Mouse (Mus musculus) megakaryocyte progenitor cell, adult 5-6 weeks (primary cell): ENCODE data around the gene Tnks1bp1. TPM values are rescaled to one million over a fixed set of nuclear protein-coding genes. Genes with fewer than 3 reads are reported as not detected.

Experiments used
- ATAC-seq: replicated peaks from 2 replicates; pipeline ENCODE4 v1.8.0; 2016; ENCODE audit warnings: mild to moderate bottlenecking, moderate TSS enrichment, inconsistent platforms; ENCODE audit not compliant: poor library complexity
- total RNA-seq, 2 experiments: library from RNA; stranded (forward) in 1 of 2; stranded (reverse) in 1 of 2; fragments of 157-497, 149-512 nt in 1 of 2; fragments of 200-1000 nt in 1 of 2; gene quantifications; 2 replicates each; pipeline versions ENCODE4 v1.2.3 to v1.2.4; 2015 to 2017

Gene Tnks1bp1
- total RNA-seq, 2 experiments from 2014 or later, result 0.59 to 1.6 TPM

DNA sequence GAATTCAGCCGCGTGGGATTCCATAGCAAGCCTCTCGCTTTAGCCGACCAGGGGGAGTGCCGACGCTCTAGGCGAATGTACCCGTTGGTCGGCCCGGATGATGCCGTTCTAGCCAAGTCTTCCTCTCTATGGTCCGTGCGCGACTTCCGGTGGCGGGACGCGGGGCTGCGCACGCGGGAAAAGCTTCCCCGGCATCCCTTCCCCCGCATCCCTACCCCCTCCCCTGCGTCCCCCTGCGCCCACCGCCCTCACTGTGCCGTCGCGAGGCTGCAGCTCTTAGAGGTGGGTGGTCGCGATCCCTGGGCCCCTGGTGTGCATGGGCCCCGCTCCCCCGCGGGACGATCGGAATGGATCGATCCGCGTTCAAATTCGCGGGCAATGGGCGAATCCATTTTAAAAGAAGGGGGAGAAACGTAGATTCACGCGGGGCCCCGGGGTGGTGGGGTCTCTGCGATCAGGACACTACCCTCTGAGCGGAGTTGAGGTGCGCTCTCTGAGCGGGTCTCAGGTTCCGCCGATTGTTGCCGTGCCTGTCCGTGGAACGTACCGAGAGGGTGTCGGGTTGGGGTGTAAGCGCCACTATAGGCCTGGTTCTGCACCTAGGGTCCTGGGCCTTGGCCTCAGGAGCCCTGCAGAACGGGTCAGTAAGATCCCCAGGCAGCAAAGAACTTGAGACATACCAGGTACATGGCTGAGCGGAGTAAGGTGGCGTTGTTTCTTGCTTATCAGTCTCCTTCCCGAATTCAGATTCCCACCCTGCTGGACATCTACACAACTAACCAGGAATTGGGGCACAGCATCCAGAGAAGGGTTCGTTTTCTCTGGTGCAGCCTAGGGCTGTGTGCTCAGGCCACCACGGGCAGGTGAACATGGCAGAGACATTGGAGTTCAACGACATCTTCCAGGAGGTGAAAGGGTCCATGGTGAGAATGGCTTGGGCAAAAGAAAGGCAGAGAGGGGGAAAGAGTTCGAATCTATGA lies 10.5 kb upstream of the Tnks1bp1 start, which contains the start of the genes Ssrp1 and P2rx3:
Ssrp1 (plus strand) TSS at position 188 of the 980 bp plus-strand sequence.
P2rx3 (minus strand) TSS at position 416 of the 980 bp plus-strand sequence.
- ATAC-seq, result peak; percentile 78

DNA sequence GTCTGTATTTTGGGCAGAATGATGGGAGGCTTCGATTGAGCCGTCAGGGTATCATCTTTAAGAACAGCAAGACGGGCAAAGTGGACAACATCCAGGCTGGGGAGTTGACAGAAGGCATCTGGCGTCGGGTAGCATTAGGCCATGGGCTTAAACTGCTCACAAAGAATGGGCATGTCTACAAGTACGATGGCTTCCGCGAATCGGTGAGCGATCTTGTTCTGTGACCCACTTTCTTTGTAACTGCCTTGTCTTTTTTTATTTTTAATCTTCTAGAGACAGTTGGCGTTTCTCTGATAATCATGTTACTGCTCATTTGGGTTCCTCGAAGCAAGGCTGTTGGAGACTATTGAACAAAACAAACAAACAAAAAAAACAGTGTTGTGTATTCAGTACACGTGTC lies 9.5 kb upstream of the Tnks1bp1 start:
- ATAC-seq, result no peak

DNA sequence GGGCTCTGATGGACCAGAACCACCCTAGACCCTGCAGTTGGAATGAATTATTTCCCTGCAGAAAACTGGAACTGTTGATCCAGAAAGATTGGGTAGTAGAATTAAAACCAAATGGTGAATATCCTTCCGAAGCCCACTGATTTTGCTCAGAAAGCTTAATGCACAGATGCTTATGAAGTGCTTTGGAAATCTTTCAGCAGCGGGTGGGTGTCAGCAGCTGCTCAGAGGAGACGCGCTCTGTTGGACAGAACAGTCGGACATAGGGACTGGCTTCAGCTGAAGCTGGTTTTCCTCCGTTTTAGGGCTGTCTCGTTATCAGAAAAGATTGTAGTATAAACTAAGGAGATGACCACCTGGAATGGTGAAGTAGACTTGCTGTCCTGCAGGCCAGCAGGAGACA lies 4.2 kb upstream of the Tnks1bp1 start:
- ATAC-seq, result no peak

DNA sequence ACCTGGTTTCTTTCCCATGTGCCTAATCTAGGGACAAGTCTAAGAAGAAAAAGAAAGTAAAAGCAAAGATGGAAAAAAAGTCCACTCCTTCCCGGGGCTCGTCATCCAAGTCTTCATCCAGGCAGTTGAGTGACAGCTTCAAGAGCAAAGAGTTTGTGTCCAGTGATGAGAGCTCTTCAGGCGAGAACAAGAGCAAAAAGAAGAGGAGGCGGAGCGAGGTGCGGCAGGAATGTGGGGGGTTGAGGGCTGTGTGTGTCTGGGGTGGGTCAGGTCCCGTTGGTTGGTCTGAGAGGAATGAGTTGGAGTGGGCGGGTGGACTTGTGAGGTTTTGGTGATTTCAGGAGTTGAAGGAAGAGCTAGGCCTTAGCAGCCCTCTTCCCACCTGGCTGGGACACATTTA lies 1.6 kb upstream of the Tnks1bp1 start:
- ATAC-seq, result no peak

DNA sequence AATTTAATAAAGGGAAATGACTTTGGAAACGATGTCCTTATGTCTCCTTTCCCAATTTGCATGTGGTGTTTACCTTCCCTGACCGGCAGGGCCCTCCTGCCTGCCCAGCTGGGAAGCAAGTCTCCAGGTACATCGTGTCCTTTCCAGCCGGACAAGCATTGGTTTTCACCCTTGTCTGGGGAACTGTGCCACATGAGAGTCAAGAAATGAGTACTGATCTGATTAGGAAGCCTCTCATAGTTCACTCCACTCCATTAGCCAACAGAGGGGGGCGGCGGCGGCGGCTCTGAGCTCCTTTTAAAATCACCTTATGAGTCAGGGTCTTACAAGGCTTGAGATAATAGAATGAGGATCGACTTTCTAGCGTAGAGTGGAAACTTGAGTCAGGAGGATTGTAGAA lies 741 bp upstream of the Tnks1bp1 start:
- no peak for ATAC-seq

DNA sequence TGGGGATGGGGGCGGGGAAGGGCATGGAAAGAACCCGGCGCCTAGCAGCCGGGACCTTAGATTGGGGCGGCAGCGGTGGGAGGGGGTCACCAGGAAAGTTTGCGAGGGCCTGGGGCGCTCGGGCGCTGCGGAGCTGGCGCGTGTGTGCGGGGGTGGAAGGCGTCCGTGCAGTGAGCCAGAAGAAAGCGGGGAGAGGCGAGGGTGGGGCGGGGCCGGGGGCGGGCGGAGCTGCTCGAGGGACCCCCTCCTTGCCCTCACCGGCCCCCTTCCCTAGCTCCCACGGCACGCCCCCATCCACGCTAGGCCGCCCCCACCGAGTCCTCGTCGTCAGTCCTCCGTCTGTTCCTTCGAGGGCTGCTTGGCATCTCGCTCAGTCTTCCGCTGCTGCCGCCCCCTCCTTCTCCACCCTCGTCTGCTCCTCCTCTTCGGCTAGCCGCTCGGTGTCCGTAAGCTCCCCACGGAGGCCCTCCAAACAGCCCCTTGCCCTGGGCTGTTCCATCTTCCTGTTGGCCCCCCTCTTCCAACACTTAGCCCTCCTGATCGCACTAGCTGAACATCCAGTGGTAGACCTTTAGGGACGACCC lies 438 bp downstream of the Tnks1bp1 start:
- ATAC-seq, result peak; percentile 34

DNA sequence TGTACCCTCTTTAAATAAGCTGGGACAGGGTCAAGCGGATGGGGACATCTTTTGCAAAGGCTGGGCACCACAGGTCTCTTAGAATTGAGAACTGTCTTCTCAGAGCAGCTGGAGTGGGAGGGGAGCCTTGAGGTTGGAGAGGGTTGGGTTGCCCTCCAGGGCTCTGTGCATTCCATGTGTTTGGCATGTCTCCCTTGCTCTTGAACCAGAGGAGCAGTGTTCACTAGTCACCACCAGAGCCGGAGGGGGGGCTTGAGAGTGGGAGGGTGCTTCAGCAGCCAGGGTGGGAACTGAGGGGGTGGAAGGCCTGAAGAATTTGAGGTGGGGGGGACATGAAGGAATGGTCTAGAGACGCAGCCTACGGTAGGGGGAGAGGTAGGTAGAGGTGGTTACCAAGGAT lies 1.5 kb downstream of the Tnks1bp1 start:
- no peak for ATAC-seq

DNA sequence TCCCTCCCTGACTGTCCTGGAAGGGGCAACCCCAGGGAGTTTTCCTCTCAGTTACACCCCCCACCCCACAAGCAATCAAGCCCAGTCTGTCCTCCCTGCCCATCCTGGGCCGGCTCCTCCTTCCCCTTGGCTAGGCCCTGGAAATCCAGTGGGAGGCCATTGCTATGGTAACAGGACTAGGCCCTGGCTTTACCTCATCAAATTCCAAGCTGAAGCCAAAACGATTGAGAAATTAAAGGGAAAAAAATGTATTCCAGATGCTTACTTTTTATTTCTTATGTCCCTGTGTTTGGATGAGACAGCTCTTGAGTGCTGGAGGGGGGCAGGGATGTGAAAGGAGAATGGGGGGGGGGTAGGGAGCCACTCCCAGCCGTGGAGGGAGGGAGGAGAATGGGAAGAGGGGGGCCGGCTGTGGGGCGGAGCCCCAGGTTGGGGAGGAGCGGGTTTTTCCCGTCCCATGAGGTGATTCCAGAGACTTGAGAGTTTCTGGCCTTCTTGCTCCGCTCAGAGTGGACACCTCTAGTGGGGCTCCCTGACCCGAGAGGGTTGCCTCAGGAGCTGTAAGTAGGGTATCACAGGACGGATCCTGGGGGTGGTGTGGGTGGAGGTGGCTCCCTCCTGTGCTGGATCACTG lies 2.3 kb downstream of the Tnks1bp1 start:
- no peak for ATAC-seq

DNA sequence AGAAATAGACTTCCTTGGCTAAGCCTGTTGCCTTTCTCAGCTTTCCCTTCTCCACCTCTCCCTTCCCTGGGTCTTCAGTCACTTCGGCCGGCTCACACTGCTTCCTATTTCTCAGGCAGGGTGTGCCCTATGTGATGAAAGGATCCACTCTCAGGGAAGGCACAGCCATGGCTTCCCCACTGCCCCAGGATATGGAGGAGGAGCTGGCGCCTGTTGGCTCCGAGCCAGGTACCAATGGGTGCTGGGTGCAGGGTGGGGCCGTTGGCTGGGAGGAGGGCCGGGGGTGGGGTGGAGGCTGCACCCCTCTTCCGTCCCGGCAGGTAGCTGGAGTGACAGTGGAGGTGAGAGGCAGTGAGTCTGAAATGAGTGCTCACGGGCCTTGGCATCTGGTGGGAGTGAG lies 2.9 kb downstream of the Tnks1bp1 start:
- no peak for ATAC-seq

DNA sequence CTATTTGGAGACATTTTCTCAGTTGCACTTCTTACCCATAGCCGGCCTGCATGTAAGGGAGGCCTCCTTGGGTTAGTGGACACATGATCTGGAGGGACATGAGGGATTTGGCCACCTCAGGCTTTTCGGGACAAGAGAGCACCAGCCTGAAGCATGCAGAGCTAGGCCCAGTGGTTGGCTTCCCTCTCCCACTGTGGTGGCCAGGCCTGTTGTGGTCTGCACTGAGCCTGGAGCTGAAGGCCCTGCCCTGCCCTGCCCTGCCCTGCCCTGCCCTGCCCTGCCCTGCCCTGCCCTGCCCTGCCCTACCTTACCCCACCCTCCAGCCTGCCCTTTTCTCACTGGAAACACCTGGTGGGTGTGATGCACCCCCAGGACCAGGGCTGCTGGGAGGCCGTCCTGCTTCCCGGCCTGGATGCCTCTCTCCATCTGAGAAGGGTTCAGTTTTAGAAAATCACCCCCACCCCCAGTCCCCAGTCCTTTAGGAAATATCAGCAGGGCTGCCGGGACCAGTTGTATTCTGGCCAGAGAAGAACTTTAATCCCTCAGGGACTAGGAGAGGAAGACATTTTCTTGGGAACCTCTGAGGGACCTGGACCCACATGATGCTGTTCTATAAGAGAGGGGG lies 5.5 kb downstream of the Tnks1bp1 start:
- no peak for ATAC-seq

DNA sequence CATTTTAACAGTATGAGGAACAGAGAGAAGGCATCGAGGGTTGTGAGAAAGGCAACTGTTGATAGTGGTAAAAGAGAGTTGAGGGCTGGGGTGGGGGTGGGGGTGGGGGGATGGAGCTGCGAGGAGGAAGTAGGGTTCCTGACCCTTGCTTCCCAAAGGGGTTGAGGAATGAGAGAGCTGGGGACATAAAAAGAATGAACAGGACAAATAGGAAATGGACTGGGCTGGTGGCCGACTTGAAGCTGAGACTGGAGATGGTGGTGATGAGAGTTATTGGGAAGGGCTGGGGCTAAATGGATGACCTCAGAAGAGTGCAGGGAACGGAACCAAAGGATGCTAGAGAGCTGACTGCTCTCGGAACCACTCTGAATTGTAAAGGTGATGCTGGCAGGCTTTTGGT lies 8.9 kb downstream of the Tnks1bp1 start:
- no peak for ATAC-seq

DNA sequence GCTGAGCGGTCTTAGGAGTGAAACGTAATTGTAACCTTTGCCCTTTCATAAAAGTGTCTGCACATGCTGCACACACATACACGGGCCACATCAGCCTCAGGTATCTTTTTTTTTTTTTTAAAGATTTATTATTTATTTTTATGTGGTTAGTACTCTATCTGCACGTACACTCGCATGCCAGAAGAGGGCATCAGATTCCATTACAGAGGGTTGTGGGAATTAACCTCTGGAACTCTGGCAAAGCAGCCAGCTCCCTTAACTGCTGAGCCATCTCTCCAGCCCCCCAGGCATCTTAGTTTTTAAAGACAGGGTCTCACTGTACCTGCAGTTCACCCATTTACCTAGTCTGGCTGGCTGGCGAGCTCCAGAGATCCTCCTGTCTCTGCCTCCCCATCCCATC lies 11.9 kb downstream of the Tnks1bp1 start:
- no peak for ATAC-seq

DNA sequence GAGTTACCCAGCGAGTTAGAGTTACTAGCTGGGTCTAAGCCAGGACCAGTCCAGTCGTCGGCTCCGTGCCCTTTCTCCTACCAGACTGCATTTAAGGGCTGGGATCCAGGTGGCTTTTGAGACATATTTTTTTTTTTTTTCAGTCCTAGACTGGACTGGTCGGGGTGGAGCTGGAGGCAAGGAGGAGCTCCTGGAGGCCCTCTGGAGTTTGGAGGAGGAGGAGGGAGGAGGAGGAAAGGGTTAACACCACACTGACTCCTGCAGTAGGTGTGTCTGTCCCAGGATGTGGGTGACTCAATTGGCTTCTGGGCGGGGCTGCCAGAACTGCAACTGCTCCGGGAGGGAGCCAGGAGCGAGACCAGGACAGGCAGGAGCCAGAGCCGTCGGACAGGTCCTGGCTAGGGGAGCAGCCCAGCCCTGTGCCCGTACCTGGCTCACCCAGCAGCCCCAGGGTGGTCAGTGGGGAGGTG lies 12.8 kb downstream of the Tnks1bp1 start:
- peak; percentile 84 for ATAC-seq

DNA sequence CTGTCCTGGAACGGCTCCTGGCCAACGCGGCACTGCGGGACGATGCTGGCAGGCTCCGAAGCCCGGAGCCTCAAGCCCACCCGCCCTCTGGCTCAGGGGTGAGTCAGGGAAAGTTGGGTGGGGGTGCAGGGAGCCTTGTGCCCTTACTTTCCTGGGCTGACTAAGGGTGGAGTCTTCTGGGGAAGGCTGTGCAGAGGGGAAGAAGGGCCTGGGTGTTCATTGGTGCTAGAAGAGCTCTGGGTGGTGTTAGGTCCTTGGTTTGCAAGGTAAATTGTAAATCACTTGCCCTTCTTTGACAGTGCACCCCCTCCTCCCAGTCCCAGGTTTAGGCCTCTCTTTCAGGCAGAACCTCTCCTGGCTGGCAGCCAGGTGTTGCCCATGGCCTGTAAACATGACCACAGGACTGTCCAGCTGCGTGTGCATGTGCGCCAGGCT lies 13.3 kb downstream of the Tnks1bp1 start:
- peak; percentile 30 for ATAC-seq

DNA sequence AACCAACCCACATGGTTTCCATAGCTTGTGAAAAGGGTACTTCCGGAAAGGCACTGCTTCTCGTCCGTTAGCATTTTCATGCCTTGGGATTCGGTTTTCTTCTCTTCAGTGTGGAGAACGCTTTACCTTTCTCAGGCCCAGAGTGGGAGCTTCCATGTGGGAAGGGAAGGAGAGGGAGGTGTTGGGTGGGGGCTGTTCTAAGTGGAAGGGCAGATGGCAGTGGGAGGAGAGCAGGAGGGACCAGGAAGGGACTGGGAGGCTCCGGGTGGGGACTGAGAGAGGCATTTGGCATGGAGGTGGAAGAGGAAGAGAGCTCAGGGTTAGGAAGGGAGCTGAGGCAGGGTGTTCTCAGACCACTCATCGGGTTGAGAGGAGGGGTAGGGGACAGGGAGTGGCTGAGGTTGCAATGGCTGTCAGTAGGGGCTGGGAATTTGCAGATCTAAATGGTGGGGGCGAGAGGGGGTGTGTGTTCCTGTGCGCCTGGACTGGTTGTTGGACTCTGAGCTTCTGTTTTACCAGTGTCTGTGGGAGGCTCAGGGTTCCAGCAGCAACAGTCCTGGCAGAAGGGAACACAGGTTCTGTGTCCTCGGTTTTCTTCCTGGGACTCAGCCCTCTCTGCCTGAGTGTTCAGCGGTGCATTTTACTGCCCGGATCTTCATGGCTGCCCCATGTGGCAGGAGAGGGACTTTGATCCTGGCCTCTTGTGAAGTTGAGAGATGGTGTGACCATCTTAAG lies 17.5 kb downstream of the Tnks1bp1 start:
- no peak for ATAC-seq

DNA sequence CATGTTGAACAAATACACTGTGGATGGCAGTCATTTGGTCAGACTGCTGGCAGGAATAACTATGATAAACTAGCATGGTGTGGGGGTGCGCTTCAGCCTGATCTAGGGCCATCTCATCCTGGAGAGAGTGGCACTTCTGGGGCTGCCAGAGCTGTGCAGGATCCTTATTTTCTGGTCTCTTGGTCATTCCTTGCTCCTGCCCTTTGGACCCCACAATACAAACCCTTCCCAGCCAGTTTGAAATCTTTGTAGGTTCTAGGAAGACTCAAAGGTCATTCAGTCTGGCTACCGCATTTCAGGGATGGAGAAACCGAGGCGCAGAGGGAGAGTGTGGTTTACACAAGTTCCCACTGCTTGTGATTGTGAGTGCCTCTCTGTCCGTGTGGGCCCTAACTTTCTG lies 19.1 kb downstream of the Tnks1bp1 start:
- ATAC-seq, result no peak

DNA sequence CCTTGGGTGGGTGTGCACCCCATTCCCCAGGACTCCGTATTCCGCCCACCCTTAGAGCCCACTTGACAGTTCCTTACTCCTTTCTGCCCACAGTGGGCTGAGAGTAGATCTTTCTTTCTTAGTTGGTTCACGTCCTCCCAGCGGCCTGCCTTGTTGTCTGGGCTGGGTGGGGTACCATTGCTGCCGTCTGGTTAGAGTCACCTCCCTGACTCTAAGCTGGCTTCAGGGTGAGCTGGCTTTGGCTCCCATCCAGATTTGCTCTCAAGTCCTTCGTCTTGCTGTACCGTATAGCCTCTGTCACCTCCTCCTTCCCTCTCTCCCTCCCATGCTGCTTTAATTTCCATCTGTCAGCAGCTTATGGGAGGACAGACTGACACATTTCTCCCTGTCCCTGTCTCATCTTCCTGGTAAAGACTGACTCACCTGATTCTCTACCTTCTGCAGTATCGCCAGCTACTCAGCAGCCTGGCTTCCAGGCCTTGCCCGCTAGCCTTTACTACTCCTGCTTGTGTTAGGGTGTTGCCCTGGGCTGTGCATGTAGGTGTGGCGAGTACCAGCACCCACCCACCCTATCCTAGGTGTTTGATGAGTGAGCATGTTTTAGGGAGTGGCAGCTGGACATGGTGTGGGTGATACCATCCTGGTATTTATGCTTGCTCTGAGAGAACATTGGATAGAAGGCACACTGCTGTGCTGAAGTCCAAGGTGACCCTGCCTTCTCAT lies 20.2 kb downstream of the Tnks1bp1 start:
- no peak for ATAC-seq

DNA sequence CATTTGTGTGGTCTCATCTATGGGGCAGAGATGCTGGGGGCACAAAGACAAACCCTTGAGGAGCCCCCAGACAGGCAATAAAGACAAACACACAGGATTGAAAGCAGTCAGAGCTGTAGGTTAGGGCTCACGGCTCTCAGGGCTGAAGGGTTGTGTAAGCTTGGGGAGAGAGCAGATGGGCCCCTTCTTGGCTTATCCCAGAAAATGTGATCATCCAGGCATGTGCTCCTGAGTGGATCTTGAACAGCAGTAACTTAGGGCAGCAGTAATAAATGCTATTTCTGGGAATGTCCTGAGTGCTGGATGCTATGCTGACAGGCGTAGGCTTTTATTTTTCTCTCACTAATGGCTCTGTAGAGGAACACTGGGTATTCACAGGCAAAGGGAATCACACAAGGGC lies 20.8 kb downstream of the Tnks1bp1 start:
- ATAC-seq, result no peak

DNA sequence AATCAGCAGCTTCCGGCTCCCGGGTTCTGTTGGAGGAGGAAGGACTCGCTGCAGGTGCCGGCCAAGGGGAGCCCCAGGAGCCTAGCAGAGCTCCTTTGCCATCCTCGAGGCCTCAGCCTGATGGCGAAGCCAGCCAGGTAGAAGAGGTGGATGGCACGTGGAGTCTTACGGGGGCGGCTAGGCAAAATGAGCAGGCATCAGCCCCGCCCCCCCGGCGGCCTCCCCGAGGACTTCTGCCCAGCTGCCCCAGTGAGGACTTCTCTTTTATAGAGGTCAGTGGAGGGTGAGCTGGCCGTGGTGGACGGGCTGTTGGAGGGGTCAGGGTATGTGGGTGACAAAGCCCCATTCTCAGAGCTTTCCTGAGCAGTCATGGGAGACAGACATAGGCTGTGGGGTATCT lies 22.3 kb downstream of the Tnks1bp1 start:
- no peak for ATAC-seq

DNA sequence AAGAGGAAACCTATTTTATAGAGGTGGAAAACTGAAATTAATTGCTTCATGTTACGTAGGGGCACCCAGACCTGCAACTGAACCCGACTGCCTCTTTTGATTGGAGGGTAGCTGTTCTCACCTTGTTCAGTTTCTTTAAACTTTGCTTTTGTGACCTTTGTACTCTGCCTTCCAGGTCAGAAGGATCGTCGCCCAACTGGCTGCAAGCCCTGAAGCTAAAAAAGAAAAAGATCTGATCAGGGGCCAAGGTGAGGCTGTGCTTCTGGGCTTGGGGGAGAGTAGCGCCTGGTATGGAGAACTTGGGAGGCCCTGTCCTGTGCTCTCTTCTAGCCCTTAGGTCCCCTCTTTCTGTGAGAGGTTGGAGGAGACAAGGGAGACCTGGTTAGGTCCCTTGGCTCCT lies 24.1 kb downstream of the Tnks1bp1 start:
- no peak for ATAC-seq
